Comparison of ENCODE assay signal across 23 mouse cellular contexts in genomic region chr4:54340106-54340505, GRCm38 (mm10).
DNase-seq lines count a peak whose midpoint lies in the region; ATAC-seq and TF ChIP-seq lines count a peak whose summit lies in the region.
"Had no signal": no experiment of that assay in that cellular context is flagged by ENCODE, and none has a peak within 500 bp of the region (broad histone marks: within the 10 kb centered on the region; RNA-seq: fewer than 3 reads in every experiment).

No protein-coding gene starts in this region.

- DNase-seq in embryo, embryonic 10 days (ENCODE audit: low spot score) = peak; percentile 47
- no peak for DNase-seq in embryo, embryonic 9.5 days (ENCODE audit: extremely low spot score)
- DNase-seq in lung, embryonic 14.5 days = peak; percentile 13
- no peak for DNase-seq in lung, postnatal 36 days
- DNase-seq in adrenal gland, adult 8-10 months = no peak
- DNase-seq in heart, adult 2 months = no peak
- DNase-seq: adrenal gland, postnatal 10 days; adrenal gland, postnatal 25 days; B cell, adult 2 months; cerebellum, adult 11 months; cerebellum, adult 18-20 months; cerebellum, adult 8-10 months; cerebellum, postnatal 10 days; cerebellum, postnatal 25 days; embryo, embryonic 11 days; forebrain, postnatal 0 days had no signal

- 56% methylated on average over 1 of the region's 1 CpGs for WGBS in lung, embryonic 14.5 days
- WGBS in embryonic facial prominence, embryonic 13.5 days = 59% methylated on average over 1 of the region's 1 CpGs
- 85% methylated on average over 1 of the region's 1 CpGs for WGBS in heart, adult 2 months

- no peaks in the 10 kb centered on the region for H3K27me3 ChIP-seq in lung, embryonic 14.5 days (ENCODE audit: insufficient read depth, low read length)
- no peaks in the 10 kb centered on the region for H3K27me3 ChIP-seq in embryonic facial prominence, embryonic 13.5 days
- no peaks in the 10 kb centered on the region for H3K27me3 ChIP-seq in heart, adult 2 months (ENCODE audit: control insufficient read depth, insufficient read depth, low read length)
- H3K27me3 ChIP-seq: CH12.LX; forebrain, embryonic 13.5 days; forebrain, embryonic 15.5 days had no signal

- no peak for TF ChIP-seq POLR2A in heart, adult 2 months (IDR thresholded peaks at IDR 0.05; ENCODE audit: insufficient read depth, low read depth, low read length)

- no peaks in the 10 kb centered on the region for H3K9me3 ChIP-seq in lung, embryonic 14.5 days (ENCODE audit: low read depth, low read length)
- H3K9me3 ChIP-seq in embryonic facial prominence, embryonic 13.5 days = no peaks in the 10 kb centered on the region
- H3K9me3 ChIP-seq: forebrain, embryonic 13.5 days; forebrain, embryonic 15.5 days had no signal

- no peak for ATAC-seq in lung, embryonic 14.5 days (ENCODE audit: insufficient read depth)
- no peak for ATAC-seq in embryonic facial prominence, embryonic 13.5 days (ENCODE audit: insufficient number of reproducible peaks, insufficient read depth, low FRiP score, low TSS enrichment, low read depth)
- ATAC-seq: activated CD4-positive, CD25-positive, alpha-beta regulatory T cell, adult 4 months; CD4-positive, CD25-positive, alpha-beta regulatory T cell, adult 4 months; forebrain, embryonic 13.5 days; forebrain, embryonic 15.5 days; forebrain, postnatal 0 days had no signal

- no peak overlapping the region for H3K9ac ChIP-seq in lung, embryonic 14.5 days
- H3K9ac ChIP-seq in embryonic facial prominence, embryonic 13.5 days = no peak overlapping the region
- no peak overlapping the region for H3K9ac ChIP-seq in heart, adult 2 months (ENCODE audit: low read depth, low read length)
- H3K9ac ChIP-seq: forebrain, embryonic 13.5 days; forebrain, embryonic 15.5 days; forebrain, postnatal 0 days had no signal

- no peaks in the 10 kb centered on the region for H3K79me2 ChIP-seq in heart, adult 2 months (replicated peaks; ENCODE audit: control insufficient read depth, insufficient read depth, low read length)

- H3K4me2 ChIP-seq in lung, embryonic 14.5 days = no peak overlapping the region
- H3K4me2 ChIP-seq in embryonic facial prominence, embryonic 13.5 days = no peak overlapping the region
- H3K4me2 ChIP-seq: forebrain, embryonic 13.5 days; forebrain, embryonic 15.5 days had no signal

- TF ChIP-seq EP300 in heart, adult 2 months (IDR thresholded peaks at IDR 0.05; ENCODE audit: insufficient read depth, low read depth, low read length) = no peak

- H3K27ac ChIP-seq in lung, embryonic 14.5 days (ENCODE audit: low read depth) = no peak overlapping the region
- H3K27ac ChIP-seq in embryonic facial prominence, embryonic 13.5 days = peak overlapping the region; percentile 39; the same call in 1 of the 2 replicates
- H3K27ac ChIP-seq in heart, adult 2 months = no peak overlapping the region
- H3K27ac ChIP-seq: forebrain, embryonic 13.5 days; forebrain, embryonic 15.5 days had no signal

- no peaks in the 10 kb centered on the region for H3K4me1 ChIP-seq in lung, embryonic 14.5 days (ENCODE audit: insufficient read depth)
- H3K4me1 ChIP-seq in embryonic facial prominence, embryonic 13.5 days = 0 out of 2 replicates have a peak, but pooled peaks cover 5% of the 10 kb centered on the region
- no peaks in the 10 kb centered on the region; the same call in 1 of the 2 replicates for H3K4me1 ChIP-seq in heart, adult 2 months (ENCODE audit: control insufficient read depth, insufficient read depth, low read length)
- H3K4me1 ChIP-seq: forebrain, embryonic 13.5 days; forebrain, embryonic 15.5 days had no signal

- H3K4me3 ChIP-seq in lung, embryonic 14.5 days (ENCODE audit: low read depth, low read length) = no peak overlapping the region
- no peak overlapping the region for H3K4me3 ChIP-seq in embryonic facial prominence, embryonic 13.5 days
- H3K4me3 ChIP-seq in heart, adult 2 months = no peak overlapping the region
- H3K4me3 ChIP-seq: forebrain, embryonic 13.5 days; forebrain, embryonic 15.5 days had no signal

- TF ChIP-seq CTCF in lung, embryonic 14.5 days (IDR thresholded peaks at IDR 0.05; ENCODE audit: low read depth) = no peak
- TF ChIP-seq CTCF in heart, adult 2 months (IDR thresholded peaks at IDR 0.05) = no peak

- no peaks in the 10 kb centered on the region for H3K36me3 ChIP-seq in lung, embryonic 14.5 days (ENCODE audit: insufficient read depth)
- no peaks in the 10 kb centered on the region for H3K36me3 ChIP-seq in embryonic facial prominence, embryonic 13.5 days
- H3K36me3 ChIP-seq in heart, adult 2 months (ENCODE audit: control insufficient read depth, insufficient read depth, low read length) = no peaks in the 10 kb centered on the region
- H3K36me3 ChIP-seq: forebrain, embryonic 15.5 days; G1E had no signal

- intact Hi-C loops in heart, adult 2 months (cut with DNase I) = no loop called here

Comparison
In these comparisons a context has a peak if more than half of its experiments do, and no peak if none do; other contexts are left out.
1. DNase-seq: peak in embryo, embryonic 10 days (single experiment) and lung, embryonic 14.5 days (single experiment); none in embryo, embryonic 9.5 days (single experiment), lung, postnatal 36 days (single experiment), adrenal gland, adult 8-10 months (single experiment) and heart, adult 2 months (0 of 2).